Mouse (Mus musculus) MEL (cell line): ENCODE data around the gene 2200002J24Rik. TPM values are rescaled to one million over a fixed set of nuclear protein-coding genes. Genes with fewer than 3 reads are reported as not detected.

Source experiments
- DNase-seq: peaks from one replicate; pipeline ENCODE4 v3.0.0; 2011; ENCODE audit warnings: low read depth, low spot score
- H3K27ac ChIP-seq: 2 replicates; pipeline ENCODE4 v1.5.1; 2012; ENCODE audit warnings: low read depth, mild to moderate bottlenecking, control low read depth, low read length, moderate library complexity; ENCODE audit not compliant: control insufficient read depth
- H3K27me3 ChIP-seq, 2 experiments: fragments of 150-350 bp in 1 of 2; sonication (generic) in 1 of 2; 2 replicates each; pipeline ENCODE4 v1.6.1; 2012; ENCODE audit warnings: low read length in 2 of 2, mild to moderate bottlenecking in 2 of 2, improper control_type of control experiment in 1 of 2, moderate library complexity in 1 of 2; ENCODE audit not compliant: insufficient read depth in 2 of 2, control insufficient read depth in 1 of 2
- H3K36me3 ChIP-seq, 2 experiments: 2 replicates each; pipeline ENCODE4 v1.6.1; 2012 to 2014; ENCODE audit warnings: low read length in 2 of 2, improper control_type of control experiment in 1 of 2, inconsistent platforms in 1 of 2, mild to moderate bottlenecking in 1 of 2; ENCODE audit not compliant: insufficient read depth in 2 of 2, control insufficient read depth in 1 of 2
- H3K4me1 ChIP-seq, 2 experiments: fragments of 150-350 bp in 1 of 2; sonication (generic) in 1 of 2; 2 replicates each; pipeline ENCODE4 v1.6.1; 2012; ENCODE audit warnings: low read length in 2 of 2, improper control_type of control experiment in 1 of 2, mild to moderate bottlenecking in 1 of 2; ENCODE audit not compliant: insufficient read depth in 2 of 2, control insufficient read depth in 1 of 2
- H3K4me3 ChIP-seq, 2 experiments: fragments of 150-350 bp in 1 of 2; sonication (generic) in 1 of 2; 2 replicates each; pipeline ENCODE4 v1.5.1; 2012; ENCODE audit warnings: low read depth in 2 of 2, low read length in 2 of 2, mild to moderate bottlenecking in 2 of 2, moderate library complexity in 2 of 2, control low read depth in 1 of 2, improper control_type of control experiment in 1 of 2; ENCODE audit not compliant: control insufficient read depth in 1 of 2, insufficient read depth in 1 of 2
- H3K79me2 ChIP-seq: 2 replicates; pipeline ENCODE4 v1.6.1; 2012; ENCODE audit warnings: mild to moderate bottlenecking, low read length, moderate library complexity; ENCODE audit not compliant: control insufficient read depth, poor library complexity, insufficient read depth
- H3K9ac ChIP-seq: 2 replicates; pipeline ENCODE4 v1.6.1; 2012; ENCODE audit warnings: low read depth, mild to moderate bottlenecking, control low read depth, low read length, moderate library complexity; ENCODE audit not compliant: control insufficient read depth, poor library complexity, severe bottlenecking
- H3K9me3 ChIP-seq: fragments of 150-350 bp; sonication (generic); replicated peaks from 2 replicates; pipeline ENCODE4 v1.6.1; 2012; ENCODE audit warnings: mild to moderate bottlenecking, low read length, improper control_type of control experiment, moderate library complexity; ENCODE audit not compliant: insufficient read depth
- BHLHE40 ChIP-seq: IDR thresholded peaks from 2 replicates; pipeline ENCODE4 v1.6.1; 2012; ENCODE audit warnings: low read depth, mild to moderate bottlenecking, inconsistent platforms, low read length, improper control_type of control experiment, borderline replicate concordance
- CTCF ChIP-seq, 3 experiments: IDR thresholded peaks in 2 of 3; conservative IDR thresholded peaks in 1 of 3; 2 replicates each; pipeline ENCODE4 v1.5.1; 2011 to 2012; ENCODE audit warnings: low read length in 3 of 3, low read depth in 2 of 3, mild to moderate bottlenecking in 2 of 3, improper control_type of control experiment in 1 of 3, inconsistent platforms in 1 of 3, mixed read lengths in 1 of 3, moderate library complexity in 1 of 3; ENCODE audit not compliant: control insufficient read depth in 1 of 3, insufficient read depth in 1 of 3, poor library complexity in 1 of 3, severe bottlenecking in 1 of 3
- E2F4 ChIP-seq: IDR thresholded peaks from 2 replicates; pipeline ENCODE4 v1.6.1; 2011; ENCODE audit warnings: low read depth, low read length, improper control_type of control experiment, borderline replicate concordance
- GATA1 ChIP-seq: IDR thresholded peaks from 2 replicates; pipeline ENCODE4 v1.6.1; 2011; ENCODE audit warnings: low read depth, low read length, improper control_type of control experiment
- HCFC1 ChIP-seq: IDR thresholded peaks from 2 replicates; pipeline ENCODE4 v1.6.1; 2012; ENCODE audit warnings: low read depth, mild to moderate bottlenecking, inconsistent platforms, low read length, improper control_type of control experiment, moderate library complexity
- JUND ChIP-seq: IDR thresholded peaks from 2 replicates; pipeline ENCODE4 v1.6.1; 2011; ENCODE audit warnings: low read depth, mild to moderate bottlenecking, improper control_type of control experiment, low read length
- KAT2A ChIP-seq: conservative IDR thresholded peaks from 2 replicates; pipeline ENCODE4 v1.6.1; 2012; ENCODE audit warnings: low read depth, low read length, improper control_type of control experiment, inconsistent platforms
- MAFK ChIP-seq: IDR thresholded peaks from 2 replicates; pipeline ENCODE4 v1.6.1; 2011; ENCODE audit warnings: low read depth, mild to moderate bottlenecking, low read length, improper control_type of control experiment, borderline replicate concordance
- MYC ChIP-seq: IDR thresholded peaks from 2 replicates; pipeline ENCODE4 v1.6.1; 2011; ENCODE audit warnings: low read depth, mild to moderate bottlenecking, low read length, improper control_type of control experiment, moderate library complexity
- RAD21 ChIP-seq: IDR thresholded peaks from 2 replicates; pipeline ENCODE4 v1.6.1; 2011; ENCODE audit warnings: mild to moderate bottlenecking, low read depth, low read length, improper control_type of control experiment
- SIN3A ChIP-seq: IDR thresholded peaks from 2 replicates; pipeline ENCODE4 v1.6.1; 2012; ENCODE audit warnings: low read length, improper control_type of control experiment, inconsistent platforms
- SMC3 ChIP-seq: IDR thresholded peaks from 2 replicates; pipeline ENCODE4 v1.6.1; 2011; ENCODE audit warnings: low read depth, low read length, improper control_type of control experiment
- TAL1 ChIP-seq: IDR thresholded peaks from 2 replicates; pipeline ENCODE4 v1.6.1; 2012; ENCODE audit warnings: mild to moderate bottlenecking, inconsistent platforms, low read length, moderate library complexity, mixed read lengths
- ZC3H11A ChIP-seq: IDR thresholded peaks from 2 replicates; pipeline ENCODE4 v1.6.1; 2012; ENCODE audit warnings: low read depth, mild to moderate bottlenecking, inconsistent platforms, low read length, improper control_type of control experiment
- ZKSCAN1 ChIP-seq: IDR thresholded peaks from 2 replicates; pipeline ENCODE4 v1.6.1; 2012; ENCODE audit warnings: low read depth, mild to moderate bottlenecking, inconsistent platforms, low read length, improper control_type of control experiment, moderate library complexity
- ZNF384 ChIP-seq: IDR thresholded peaks from 2 replicates; pipeline ENCODE4 v1.6.1; 2012; ENCODE audit warnings: low read depth, mild to moderate bottlenecking, inconsistent platforms, low read length, improper control_type of control experiment
- polyA plus RNA-seq, 2 experiments: library from polyadenylated mRNA; stranded (reverse) in 1 of 2; unstranded in 1 of 2; fragments of >175 nt in 1 of 2; fragments of >200 nt in 1 of 2; gene quantifications; 2 replicates each; pipeline versions ENCODE4 v1.2.1 to v1.2.4; 2012; ENCODE audit warnings: low replicate concordance in 2 of 2, low read depth in 1 of 2; ENCODE audit not compliant: insufficient read length in 2 of 2, insufficient read depth in 1 of 2, missing spikeins in 1 of 2
- total RNA-seq: library from RNA; depleted of rRNA; stranded (reverse); fragments of 300-350 nt; gene quantifications from 2 replicates; pipeline ENCODE4 v1.2.3, GENCODE M21; 2012

Gene 2200002J24Rik
- total and polyA plus RNA-seq, 3 experiments = 1.2 TPM; not detected in 2

DNA sequence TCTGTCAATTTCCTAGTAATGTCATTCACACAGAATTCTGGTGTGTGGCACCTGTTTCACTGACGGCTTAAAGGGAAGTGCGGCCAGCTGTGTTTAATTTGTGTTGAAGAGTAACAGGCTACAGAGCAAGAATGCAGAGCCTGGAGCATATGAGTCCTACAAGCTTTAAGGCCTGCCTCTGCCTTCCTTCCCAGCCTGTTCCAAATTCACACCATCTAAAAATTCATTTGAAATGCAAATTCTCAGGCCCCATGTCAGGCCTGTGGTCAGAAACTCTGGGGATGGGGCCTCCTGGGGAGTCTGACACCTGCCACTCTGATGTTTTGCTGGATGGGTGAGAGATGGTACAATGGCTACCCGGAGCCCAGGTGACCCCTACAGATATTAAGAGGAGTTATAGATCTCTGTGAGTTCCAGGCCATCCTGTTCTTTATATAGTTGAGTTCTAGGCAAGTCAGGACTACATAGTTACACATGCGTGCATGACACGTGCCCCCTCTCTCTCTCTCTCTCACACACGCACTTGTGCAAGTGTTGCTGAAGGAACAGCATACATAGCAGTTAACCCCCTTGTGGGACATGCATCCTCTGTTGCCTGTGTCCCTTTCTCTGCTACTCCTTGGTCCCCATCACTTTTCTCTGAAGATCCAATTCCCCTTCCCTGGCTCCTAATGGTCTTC lies 24.7 kb downstream of the 2200002J24Rik start:
- H3K9me3 ChIP-seq = no peaks in the 10 kb centered on the region
- H3K79me2 ChIP-seq = peaks cover 6% of the 10 kb centered on the region; the same call in 1 of the 2 replicates
- H3K27ac ChIP-seq = no peak overlapping the region
- DNase-seq = no peak
- no peak overlapping the region for H3K4me3 ChIP-seq
- H3K27me3 ChIP-seq = no peaks in the 10 kb centered on the region
- H3K36me3 ChIP-seq = peaks cover 0 to 2% of the 10 kb centered on the region in 2 experiments; a peak in 2 of 4 replicates
- H3K4me1 ChIP-seq = peaks cover 6 to 7% of the 10 kb centered on the region in 2 experiments
- H3K9ac ChIP-seq = no peak overlapping the region
- no peak for TF ChIP-seq BHLHE40

DNA sequence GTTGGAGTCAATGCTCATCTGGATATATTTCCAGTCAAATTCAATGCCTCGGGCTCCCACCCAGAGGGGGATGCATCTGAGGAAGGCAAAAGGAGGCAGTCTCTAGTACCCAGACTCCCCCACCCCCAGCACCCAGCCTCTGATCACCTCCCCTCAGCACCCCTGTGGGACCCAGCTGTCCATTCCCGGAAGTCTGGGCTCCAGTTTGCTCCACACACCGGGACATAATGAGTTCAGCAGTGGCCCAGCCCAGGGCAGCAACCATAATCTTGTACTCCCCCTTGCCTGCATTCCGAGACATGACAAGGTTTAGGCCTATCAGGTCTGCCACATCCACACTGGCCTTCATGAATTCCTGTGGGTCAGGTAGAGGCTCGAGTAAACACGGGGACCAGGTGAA lies 29.5 kb downstream of the 2200002J24Rik start:
- Histone ChIP-seq H3K9ac (peak overlapping the region; percentile 80), H3K4me1 (peaks cover 3 to 11% of the 10 kb centered on the region in 2 experiments; a peak in 3 of 4 replicates), H3K9me3 (no peaks in the 10 kb centered on the region), H3K36me3 (peaks cover 0 to 4% of the 10 kb centered on the region in 2 experiments; a peak in 2 of 4 replicates), H3K79me2 (peaks cover 14% of the 10 kb centered on the region), H3K4me3 (peak overlapping the region; percentile 71 to 75), H3K27ac (no peak overlapping the region), H3K27me3 (no peaks in the 10 kb centered on the region)
- no peak for TF ChIP-seq RAD21
- TF ChIP-seq ZNF384 = no peak
- TF ChIP-seq JUND = no peak
- no peak for TF ChIP-seq MAFK
- no peak for TF ChIP-seq MYC
- no peak for TF ChIP-seq TAL1
- no peak for TF ChIP-seq E2F4
- TF ChIP-seq GATA1 = no peak
- TF ChIP-seq SMC3 = no peak
- no peak for TF ChIP-seq ZC3H11A
- no peak for TF ChIP-seq KAT2A
- no peak for TF ChIP-seq SIN3A
- TF ChIP-seq CTCF (IDR thresholded peaks at IDR 0.05 in 2 of 3, conservative IDR thresholded peaks at IDR 0.05 in 1 of 3; ENCODE audit: control insufficient read depth in 1 of 3, insufficient read depth in 1 of 3, low read depth in 2 of 3, low read length in 3 of 3, poor library complexity in 1 of 3, severe bottlenecking in 1 of 3) = no peak
- TF ChIP-seq BHLHE40 = no peak
- TF ChIP-seq HCFC1 = no peak
- TF ChIP-seq ZKSCAN1 = no peak
- DNase-seq = no peak
